Mouse (Mus musculus): ENCODE results near the gene Prkn.

DNA sequence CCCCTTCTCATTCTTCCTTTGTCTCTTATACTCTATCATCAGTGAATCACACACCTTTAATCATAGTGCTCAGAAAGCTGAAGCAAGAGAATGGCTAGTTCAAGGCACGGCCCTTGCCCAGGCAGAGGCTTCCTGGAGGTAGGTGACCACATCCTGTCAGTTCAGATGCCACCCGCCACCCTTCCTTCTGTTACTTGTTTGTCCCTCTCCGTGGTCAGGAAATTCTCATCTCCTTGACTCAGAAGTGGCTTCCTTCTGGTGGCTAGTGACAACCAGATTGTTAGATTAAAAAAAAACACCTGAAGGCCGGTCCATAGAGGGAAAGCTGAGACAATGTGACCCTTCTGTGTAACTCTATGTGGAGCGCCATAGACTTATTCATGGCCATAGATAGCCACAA lies 710.4 kb downstream of the Prkn start:
- TF ChIP-seq CTCF (IDR thresholded peaks at IDR 0.05; ENCODE audit: low read depth, low read length) (no peak), POLR2A (IDR thresholded peaks at IDR 0.05; ENCODE audit: extremely low read depth, insufficient read depth, low read length) (no peak)

Measured in liver, adult 2 months (tissue).